Mouse (Mus musculus): ENCODE results near the gene Map3k5. TPM values are rescaled to one million over a fixed set of nuclear protein-coding genes. Genes with fewer than 3 reads are reported as not detected.
A peak's percentile ranks its signal among the peaks of the same experiment; 100 is the strongest.

The Map3k5 gene
- polyA plus RNA-seq, 1 experiment from 2014 or later: 1.4 TPM

DNA sequence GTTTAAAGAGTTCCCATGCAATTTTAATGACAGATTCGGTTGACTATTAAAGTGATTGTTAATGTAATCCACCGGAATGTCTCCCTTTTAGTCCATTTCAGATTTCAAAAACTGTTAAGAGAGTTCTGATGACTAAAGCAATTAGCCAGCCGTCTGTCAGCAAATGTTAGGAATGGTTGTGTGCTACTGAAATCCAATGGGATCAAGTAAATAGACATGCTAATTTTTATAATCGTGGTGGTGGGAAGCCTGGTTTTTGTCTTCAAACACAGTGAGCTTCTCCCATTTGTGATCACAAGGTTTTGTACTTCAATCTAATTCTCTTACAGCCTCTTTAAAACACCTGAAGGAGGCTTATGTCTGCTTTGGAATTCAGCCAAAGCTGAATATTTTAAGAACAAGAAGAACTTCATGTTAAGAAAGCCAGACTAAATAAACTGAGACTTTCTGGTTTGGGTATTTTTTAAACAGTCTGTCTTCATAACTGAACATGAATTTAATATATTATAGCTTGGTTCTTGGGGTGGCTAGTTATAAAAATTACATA, 1.6 kb downstream of the Map3k5 start:
- no peak for ATAC-seq (ENCODE audit: insufficient number of reproducible peaks, insufficient read depth, low FRiP score, low TSS enrichment, low read depth)
- no peak overlapping the region for H3K9ac ChIP-seq (replicated peaks)
- no peak overlapping the region for H3K4me3 ChIP-seq (replicated peaks)
- H3K27ac ChIP-seq: no peak overlapping the region
- no peaks in the 10 kb centered on the region for H3K9me3 ChIP-seq
- H3K36me3 ChIP-seq: no peaks in the 10 kb centered on the region
- 49% methylated on average over 4 of the region's 4 CpGs for WGBS
- H3K4me1 ChIP-seq (replicated peaks): peaks cover 28% of the 10 kb centered on the region
- peaks cover 28% of the 10 kb centered on the region for H3K27me3 ChIP-seq
- peak overlapping the region; percentile 95 for H3K4me2 ChIP-seq

DNA sequence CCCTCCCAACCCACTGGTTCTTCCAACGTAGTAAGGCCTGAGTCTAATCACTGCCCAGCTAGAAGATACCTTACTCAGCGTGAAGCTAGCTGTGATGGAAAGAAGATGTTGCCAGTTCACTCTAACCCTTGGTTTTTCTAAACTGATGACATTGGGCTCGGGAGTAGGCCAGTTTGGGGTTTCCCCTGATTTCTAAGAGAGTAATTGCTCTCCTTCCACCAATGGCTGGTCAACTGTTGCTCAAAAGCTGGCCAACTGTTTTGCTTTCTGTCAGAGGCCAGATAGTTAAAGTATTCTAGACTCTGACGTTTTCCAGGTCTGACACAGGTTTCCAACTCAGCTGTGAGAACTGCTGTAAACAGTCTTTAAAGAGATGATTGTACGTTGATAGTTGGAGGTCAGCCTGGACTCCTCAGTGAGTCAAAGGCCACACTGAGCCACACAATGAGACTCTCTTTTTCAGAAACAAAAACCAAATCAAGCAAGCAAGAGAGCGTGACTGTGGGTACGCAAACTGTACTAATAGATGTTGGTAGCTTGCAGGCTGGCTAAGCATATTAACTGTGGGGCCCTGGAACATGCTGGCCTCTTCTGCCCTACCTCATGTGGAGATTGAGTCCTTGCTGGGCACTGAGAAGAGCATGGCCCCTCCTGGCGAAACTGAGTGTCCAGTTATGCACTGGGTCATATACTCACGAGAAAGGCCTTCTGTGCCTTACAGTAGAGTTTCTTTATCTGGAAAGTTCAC, 2.9 kb downstream of the Map3k5 start:
- WGBS: 67% methylated on average over 9 of the region's 9 CpGs

DNA sequence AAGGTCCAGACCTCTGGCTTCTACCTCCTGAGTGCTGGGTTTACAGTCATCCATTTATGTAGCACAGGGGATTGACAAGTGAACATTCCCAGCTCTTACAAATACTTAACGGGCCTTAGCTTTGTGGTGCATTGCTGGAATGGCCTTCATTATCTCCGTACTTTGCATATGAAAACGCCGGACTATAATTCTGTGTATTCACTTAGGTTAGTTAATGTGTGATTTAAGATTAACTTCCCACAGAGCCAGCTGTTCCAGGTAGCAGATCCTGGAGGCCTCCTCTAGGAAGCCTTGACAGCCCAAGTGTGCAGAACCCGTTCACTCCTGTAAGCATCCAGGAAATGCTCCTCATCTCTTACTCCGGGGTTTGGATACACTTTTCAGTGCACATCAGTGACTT, 4.5 kb downstream of the Map3k5 start:
- no peaks in the 10 kb centered on the region for H3K9me3 ChIP-seq
- no peak for ATAC-seq (ENCODE audit: insufficient number of reproducible peaks, insufficient read depth, low FRiP score, low TSS enrichment, low read depth)
- peaks cover 25% of the 10 kb centered on the region for H3K4me1 ChIP-seq (replicated peaks)
- 69% methylated on average over 6 of the region's 6 CpGs for WGBS
- no peak overlapping the region for H3K4me2 ChIP-seq
- H3K27ac ChIP-seq: no peak overlapping the region
- no peaks in the 10 kb centered on the region for H3K36me3 ChIP-seq
- no peak overlapping the region for H3K9ac ChIP-seq (replicated peaks)
- peaks cover 13% of the 10 kb centered on the region for H3K27me3 ChIP-seq
- H3K4me3 ChIP-seq (replicated peaks): no peak overlapping the region

More for the DNA sequence above, 2.9 kb downstream of the Map3k5 start:
- Histone ChIP-seq H3K4me1 (replicated peaks) (peaks cover 28% of the 10 kb centered on the region), H3K27ac (no peak overlapping the region), H3K9ac (replicated peaks) (no peak overlapping the region), H3K4me2 (peak overlapping the region; percentile 13; the same call in 1 of the 2 replicates), H3K27me3 (peaks cover 27% of the 10 kb centered on the region), H3K9me3 (no peaks in the 10 kb centered on the region), H3K4me3 (replicated peaks) (no peak overlapping the region), H3K36me3 (no peaks in the 10 kb centered on the region)
- no peak for ATAC-seq (ENCODE audit: insufficient number of reproducible peaks, insufficient read depth, low FRiP score, low TSS enrichment, low read depth)

DNA sequence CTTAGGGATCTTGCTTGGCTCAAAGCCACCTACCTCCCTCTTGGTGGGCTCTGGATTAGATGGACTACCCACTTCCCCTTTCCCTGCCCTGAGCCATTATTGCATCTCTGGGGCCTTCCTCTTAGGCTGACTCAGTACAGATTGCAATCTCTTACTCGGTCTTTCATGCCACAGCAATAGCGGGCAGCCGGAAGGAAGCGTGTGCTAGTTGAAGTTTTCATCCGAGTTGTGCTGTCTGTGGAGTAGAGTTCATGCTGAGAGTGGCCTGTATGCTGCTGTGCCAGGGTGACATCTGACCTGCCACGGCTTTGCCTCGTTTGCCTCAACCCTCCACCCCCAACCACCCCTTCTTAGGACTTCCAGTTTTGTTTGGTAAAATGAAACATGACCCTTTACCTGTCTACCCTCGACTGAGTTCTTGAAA, 5.0 kb downstream of the Map3k5 start:
- 58% methylated on average over 8 of the region's 8 CpGs for WGBS
- peaks cover 13% of the 10 kb centered on the region for H3K27me3 ChIP-seq
- H3K9me3 ChIP-seq: no peaks in the 10 kb centered on the region
- ATAC-seq (ENCODE audit: insufficient number of reproducible peaks, insufficient read depth, low FRiP score, low TSS enrichment, low read depth): no peak
- peaks cover 26% of the 10 kb centered on the region for H3K4me1 ChIP-seq (replicated peaks)
- H3K4me3 ChIP-seq (replicated peaks): no peak overlapping the region
- H3K9ac ChIP-seq (replicated peaks): no peak overlapping the region
- no peak overlapping the region for H3K4me2 ChIP-seq
- H3K27ac ChIP-seq: no peak overlapping the region
- H3K36me3 ChIP-seq: no peaks in the 10 kb centered on the region

DNA sequence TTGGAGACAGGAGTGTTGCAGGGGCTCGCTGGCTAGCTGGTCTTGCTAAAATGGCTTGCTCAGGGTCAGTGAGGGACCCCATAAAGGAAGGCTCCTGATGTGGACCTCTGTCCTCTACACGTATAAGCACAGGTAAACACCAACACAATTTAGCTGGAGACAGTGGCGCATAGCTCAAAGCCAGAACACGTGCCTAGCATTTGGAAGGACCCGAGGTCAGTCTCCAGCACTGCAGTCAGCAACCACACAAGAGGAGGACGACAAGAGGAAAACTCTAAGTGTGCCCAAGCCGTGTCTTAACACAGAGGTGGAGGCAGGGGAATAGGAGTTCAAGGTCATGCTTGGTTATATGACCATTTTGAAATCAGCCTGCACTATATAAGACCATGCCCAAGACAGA, 5.9 kb downstream of the Map3k5 start:
- H3K9me3 ChIP-seq: no peaks in the 10 kb centered on the region
- peaks cover 6% of the 10 kb centered on the region; the same call in 1 of the 2 replicates for H3K27me3 ChIP-seq
- H3K4me3 ChIP-seq (replicated peaks): no peak overlapping the region
- no peaks in the 10 kb centered on the region for H3K36me3 ChIP-seq
- WGBS: 93% methylated on average over 7 of the region's 7 CpGs
- no peak overlapping the region for H3K9ac ChIP-seq (replicated peaks)
- ATAC-seq (ENCODE audit: insufficient number of reproducible peaks, insufficient read depth, low FRiP score, low TSS enrichment, low read depth): no peak
- H3K4me1 ChIP-seq (replicated peaks): peaks cover 26% of the 10 kb centered on the region
- H3K27ac ChIP-seq: no peak overlapping the region
- no peak overlapping the region for H3K4me2 ChIP-seq

DNA sequence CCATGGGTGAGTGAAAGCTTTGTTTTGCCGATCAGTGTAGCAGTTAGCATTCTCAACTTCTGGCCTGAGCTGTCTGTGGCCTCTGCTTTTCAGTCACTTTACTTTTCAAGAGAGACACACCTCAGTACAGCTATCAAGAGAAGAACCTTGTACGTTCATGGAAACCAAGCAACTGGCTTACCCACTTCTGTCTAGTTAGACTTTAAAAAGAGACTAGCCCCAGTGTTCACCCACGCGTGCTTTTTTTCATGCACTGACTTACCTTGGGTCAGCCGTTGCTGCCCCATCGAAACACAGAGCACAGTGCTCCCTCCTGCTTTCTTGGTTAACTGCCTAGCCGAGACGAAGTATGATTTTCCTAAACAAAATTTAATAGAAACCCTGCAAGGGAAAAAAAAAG, 6.4 kb downstream of the Map3k5 start:
- ATAC-seq (ENCODE audit: insufficient number of reproducible peaks, insufficient read depth, low FRiP score, low TSS enrichment, low read depth): no peak
- H3K27ac ChIP-seq: no peak overlapping the region

DNA sequence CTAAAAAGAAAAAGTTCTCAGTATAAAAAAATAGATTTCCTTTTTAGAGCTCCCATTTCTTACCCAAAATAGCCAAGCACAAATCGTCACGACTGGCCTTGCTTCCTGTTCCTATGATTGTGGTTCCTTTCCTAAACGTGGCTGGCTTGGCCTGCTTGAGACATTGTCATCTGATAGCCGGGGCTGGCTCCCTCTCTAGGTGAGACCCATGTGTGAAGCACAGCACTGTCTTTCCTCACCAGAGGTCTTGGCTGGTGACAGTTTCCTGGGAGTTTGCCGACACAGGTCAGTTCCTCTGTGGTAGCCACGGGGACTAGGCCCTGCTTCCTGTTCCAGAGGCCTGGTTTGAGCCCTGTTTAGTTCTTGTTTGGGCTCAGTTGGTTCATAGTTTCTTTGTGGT, 6.8 kb downstream of the Map3k5 start:
- Histone ChIP-seq H3K9ac (replicated peaks) (no peak overlapping the region), H3K4me1 (replicated peaks) (peaks cover 26% of the 10 kb centered on the region), H3K9me3 (no peaks in the 10 kb centered on the region), H3K36me3 (no peaks in the 10 kb centered on the region), H3K4me3 (replicated peaks) (no peak overlapping the region), H3K27me3 (0 out of 2 replicates have a peak, but pooled peaks cover 3% of the 10 kb centered on the region), H3K27ac (no peak overlapping the region), H3K4me2 (no peak overlapping the region)
- ATAC-seq (ENCODE audit: insufficient number of reproducible peaks, insufficient read depth, low FRiP score, low TSS enrichment, low read depth): no peak
- 51% methylated on average over 6 of the region's 6 CpGs for WGBS

More for the DNA sequence above, 6.4 kb downstream of the Map3k5 start:
- H3K9me3 ChIP-seq: no peaks in the 10 kb centered on the region
- 0 out of 2 replicates have a peak, but pooled peaks cover 3% of the 10 kb centered on the region for H3K27me3 ChIP-seq
- H3K9ac ChIP-seq (replicated peaks): no peak overlapping the region
- 89% methylated on average over 8 of the region's 8 CpGs for WGBS
- no peak overlapping the region for H3K4me3 ChIP-seq (replicated peaks)
- H3K4me1 ChIP-seq (replicated peaks): peaks cover 26% of the 10 kb centered on the region
- H3K4me2 ChIP-seq: no peak overlapping the region
- no peaks in the 10 kb centered on the region for H3K36me3 ChIP-seq

DNA sequence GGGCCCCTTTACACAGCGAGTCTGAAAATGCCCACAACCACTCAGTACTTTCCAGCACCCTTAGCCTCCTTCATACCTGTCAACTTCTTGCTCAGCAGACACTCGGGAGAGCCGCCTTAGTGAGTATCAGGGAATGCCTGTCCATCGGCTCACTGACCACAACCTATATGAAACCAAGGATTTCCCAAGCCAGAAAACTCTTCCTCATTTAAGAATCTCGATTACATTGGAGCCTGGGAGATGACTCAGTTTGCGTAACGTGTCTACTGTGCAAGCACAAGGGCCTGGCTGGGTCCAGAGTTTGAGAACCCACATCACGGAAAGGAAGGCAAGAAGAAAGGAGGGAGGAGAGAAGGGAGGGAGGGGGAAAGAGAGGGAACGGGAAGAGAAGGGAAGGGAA, 7.6 kb downstream of the Map3k5 start:
- ATAC-seq (ENCODE audit: insufficient number of reproducible peaks, insufficient read depth, low FRiP score, low TSS enrichment, low read depth): no peak
- 87% methylated on average over 9 of the region's 9 CpGs for WGBS
- H3K4me3 ChIP-seq (replicated peaks): no peak overlapping the region
- peaks cover 22% of the 10 kb centered on the region for H3K4me1 ChIP-seq (replicated peaks)
- no peaks in the 10 kb centered on the region for H3K36me3 ChIP-seq
- H3K27me3 ChIP-seq: 0 out of 2 replicates have a peak, but pooled peaks cover 3% of the 10 kb centered on the region
- H3K9me3 ChIP-seq: no peaks in the 10 kb centered on the region
- no peak overlapping the region for H3K4me2 ChIP-seq
- no peak overlapping the region for H3K27ac ChIP-seq
- no peak overlapping the region for H3K9ac ChIP-seq (replicated peaks)

DNA sequence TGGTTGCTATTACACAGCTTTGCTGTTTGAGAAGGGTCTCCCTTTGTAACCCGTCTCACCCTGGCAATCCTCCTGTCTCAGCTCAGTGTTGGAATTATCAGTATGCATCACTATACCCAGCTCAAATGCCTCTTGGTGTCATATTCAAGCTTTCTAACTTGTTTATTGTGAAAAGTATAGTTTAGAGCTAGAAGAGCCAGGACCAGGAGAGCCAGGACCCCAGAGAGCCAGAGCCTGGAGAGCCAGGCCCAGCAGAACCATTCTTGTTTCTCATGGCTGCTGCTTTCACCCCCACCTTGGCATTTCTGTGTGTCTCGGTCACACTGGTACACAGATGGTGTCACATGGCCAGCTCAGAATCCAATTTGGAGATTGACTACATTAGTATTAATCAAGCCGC, 8.3 kb downstream of the Map3k5 start:
- no peak overlapping the region for H3K4me3 ChIP-seq (replicated peaks)
- H3K9me3 ChIP-seq: no peaks in the 10 kb centered on the region
- no peak for ATAC-seq (ENCODE audit: insufficient number of reproducible peaks, insufficient read depth, low FRiP score, low TSS enrichment, low read depth)
- no peak overlapping the region for H3K27ac ChIP-seq
- WGBS: 93% methylated on average over 3 of the region's 3 CpGs
- no peak overlapping the region for H3K9ac ChIP-seq (replicated peaks)
- no peak overlapping the region for H3K4me2 ChIP-seq
- H3K27me3 ChIP-seq: no peaks in the 10 kb centered on the region
- no peaks in the 10 kb centered on the region for H3K36me3 ChIP-seq
- peaks cover 16% of the 10 kb centered on the region for H3K4me1 ChIP-seq (replicated peaks)

DNA sequence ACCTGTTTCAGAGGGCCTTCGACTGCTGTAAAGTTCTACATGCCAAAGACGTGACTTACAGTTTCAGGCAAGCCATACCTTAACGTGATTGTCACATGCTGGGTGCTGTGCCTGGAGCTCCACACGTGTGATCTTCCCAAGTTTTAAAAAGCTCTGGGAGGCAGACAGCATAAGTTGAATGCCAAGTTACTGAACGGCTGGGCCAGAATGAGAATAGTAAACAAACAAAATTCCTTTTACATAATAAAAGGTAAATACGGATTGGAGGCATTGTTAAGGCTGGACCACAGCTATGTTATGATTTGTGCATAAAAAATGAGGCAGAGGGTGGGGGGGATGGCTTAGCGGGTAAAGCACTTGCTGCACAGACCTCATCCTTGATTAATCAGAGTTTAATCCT, 11.4 kb downstream of the Map3k5 start:
- H3K4me1 ChIP-seq (replicated peaks): peaks cover 9% of the 10 kb centered on the region
- H3K27ac ChIP-seq: no peak overlapping the region
- no peak overlapping the region for H3K4me2 ChIP-seq
- H3K9ac ChIP-seq (replicated peaks): no peak overlapping the region
- H3K4me3 ChIP-seq (replicated peaks): no peak overlapping the region
- ATAC-seq (ENCODE audit: insufficient number of reproducible peaks, insufficient read depth, low FRiP score, low TSS enrichment, low read depth): no peak
- H3K36me3 ChIP-seq: no peaks in the 10 kb centered on the region
- no peaks in the 10 kb centered on the region for H3K27me3 ChIP-seq
- 70% methylated on average over 7 of the region's 7 CpGs for WGBS
- H3K9me3 ChIP-seq: no peaks in the 10 kb centered on the region

DNA sequence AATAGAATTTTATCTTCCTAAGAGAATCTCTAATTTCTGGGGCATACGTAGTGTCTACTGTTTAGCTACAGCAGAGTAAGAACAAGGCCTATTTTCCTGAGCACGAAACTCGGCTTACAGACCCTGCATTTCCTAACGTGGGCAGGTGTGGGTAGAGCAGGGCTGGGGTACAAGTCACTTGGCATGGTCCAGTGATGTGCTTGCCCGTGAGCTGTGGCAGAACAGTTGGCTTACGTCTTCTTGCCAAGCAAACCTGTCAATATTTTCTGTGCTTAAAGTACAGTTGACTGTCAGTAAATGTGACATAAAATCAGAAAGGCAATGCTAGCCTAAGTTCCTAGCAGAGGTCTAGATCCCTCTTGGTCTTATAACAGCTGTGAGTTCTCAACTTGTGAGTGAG, 12.4 kb downstream of the Map3k5 start:
- H3K9ac ChIP-seq (replicated peaks): no peak overlapping the region
- no peaks in the 10 kb centered on the region for H3K27me3 ChIP-seq
- WGBS: 91% methylated on average over 6 of the region's 6 CpGs
- H3K4me2 ChIP-seq: no peak overlapping the region
- no peaks in the 10 kb centered on the region for H3K9me3 ChIP-seq
- no peak for ATAC-seq (ENCODE audit: insufficient number of reproducible peaks, insufficient read depth, low FRiP score, low TSS enrichment, low read depth)
- no peak overlapping the region for H3K27ac ChIP-seq
- H3K36me3 ChIP-seq: no peaks in the 10 kb centered on the region
- H3K4me3 ChIP-seq (replicated peaks): no peak overlapping the region
- peaks cover 9% of the 10 kb centered on the region for H3K4me1 ChIP-seq (replicated peaks)

DNA sequence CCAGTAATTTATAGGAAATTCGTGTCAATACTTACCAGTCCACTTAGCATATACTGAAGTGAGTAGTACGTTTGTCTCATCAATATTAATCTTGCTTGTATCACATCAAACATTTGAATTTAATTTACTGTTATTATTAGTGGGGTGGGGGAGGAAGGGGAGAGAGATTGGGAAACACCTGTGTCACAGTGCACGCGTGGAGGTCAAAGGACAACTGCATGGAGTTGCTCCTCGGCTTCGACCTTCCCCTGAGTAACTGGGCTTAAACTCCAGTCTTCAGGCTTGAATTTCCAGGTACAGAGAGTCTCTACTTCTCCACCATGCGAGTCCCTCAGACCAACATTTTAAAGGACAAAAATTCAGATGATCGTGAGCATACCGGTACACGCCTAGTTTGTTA, 13.2 kb downstream of the Map3k5 start:
- no peak for ATAC-seq (ENCODE audit: insufficient number of reproducible peaks, insufficient read depth, low FRiP score, low TSS enrichment, low read depth)
- no peaks in the 10 kb centered on the region for H3K36me3 ChIP-seq
- 92% methylated on average over 10 of the region's 10 CpGs for WGBS
- H3K27ac ChIP-seq: no peak overlapping the region
- no peaks in the 10 kb centered on the region for H3K9me3 ChIP-seq
- no peaks in the 10 kb centered on the region for H3K27me3 ChIP-seq
- no peak overlapping the region for H3K4me2 ChIP-seq
- peaks cover 9% of the 10 kb centered on the region for H3K4me1 ChIP-seq (replicated peaks)
- H3K9ac ChIP-seq (replicated peaks): no peak overlapping the region
- H3K4me3 ChIP-seq (replicated peaks): no peak overlapping the region
